Mouse (Mus musculus) heart, adult 8-10 months (tissue): ENCODE measurements around the gene Ifitm7. TPM values are rescaled to one million over a fixed set of nuclear protein-coding genes. Genes with fewer than 3 reads are reported as not detected.
"Not testable (repeated sequence)": the region's sequence is repeated elsewhere in the genome, so short reads cannot be mapped to it uniquely, and the experiment has no call there.

Source experiments
- DNase-seq: peaks from one replicate; pipeline ENCODE4 v3.0.0; 2022; ENCODE audit warnings: low spot score
- total RNA-seq, 4 experiments: library from RNA; stranded (reverse); gene quantifications; 2 replicates each; pipeline ENCODE4 v1.2.4; 2022

The Ifitm7 gene
- total RNA-seq, 4 experiments from 2014 or later, result not detected

- not testable (repeated sequence) for DNase-seq
These were observed 9.7 kb downstream of the Ifitm7 start for GRCm38 (mm10) chr16:13977026-13977425.

DNA sequence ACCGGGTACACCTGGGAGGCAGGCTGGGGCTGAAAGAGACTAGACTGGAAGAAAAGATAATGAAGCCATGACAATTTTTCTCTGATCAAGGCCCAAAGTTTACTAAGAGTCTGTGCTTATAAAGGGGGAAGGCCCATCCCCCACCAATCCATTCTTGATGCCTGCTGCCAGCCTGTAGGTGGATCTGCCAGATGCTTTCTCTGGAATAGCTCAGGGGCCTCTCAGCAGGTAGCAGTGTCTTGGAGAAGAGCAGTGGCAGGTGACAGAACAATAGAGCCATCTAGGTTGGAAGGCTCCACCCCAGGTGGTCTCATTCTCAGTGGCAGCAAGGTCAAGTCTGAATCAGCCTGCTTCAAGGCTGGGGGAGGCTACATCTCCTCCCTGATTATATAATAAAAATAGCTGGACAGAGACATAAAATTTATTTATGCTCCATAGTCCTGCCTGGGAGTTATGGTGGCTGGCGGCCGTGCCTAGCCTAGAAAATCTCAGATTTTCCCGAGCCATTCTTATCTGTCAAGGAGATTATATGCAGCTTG lies 10.3 kb downstream of the Ifitm7 start:
- not testable (repeated sequence) for DNase-seq

GRCm38 (mm10) chr16:13972051-13972450 lies 14.6 kb downstream of the Ifitm7 start:
- no peak for DNase-seq

- DNase-seq, result no peak
These were observed 17.6 kb downstream of the Ifitm7 start for GRCm38 (mm10) chr16:13969096-13969495.

DNA sequence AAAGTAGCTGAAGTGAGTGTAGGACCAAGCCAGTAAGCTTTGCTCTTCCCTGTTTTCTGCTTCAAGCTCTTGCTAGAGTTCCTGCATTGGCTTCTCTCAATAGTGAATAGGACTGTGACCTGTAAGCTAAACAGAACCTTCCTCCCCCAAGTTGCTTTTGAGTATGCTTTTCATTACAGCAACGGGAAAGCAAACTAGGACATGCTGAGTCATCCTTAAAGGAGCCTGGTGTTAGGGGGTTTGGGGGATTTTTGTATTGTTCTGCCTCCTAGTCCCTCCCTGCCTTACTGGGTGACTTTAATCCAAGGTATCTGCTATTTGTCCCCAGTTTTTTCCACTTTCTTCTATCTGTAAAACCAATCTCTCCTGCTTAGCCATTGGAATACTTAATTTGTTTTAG lies 24.6 kb downstream of the Ifitm7 start:
- no peak for DNase-seq

DNA sequence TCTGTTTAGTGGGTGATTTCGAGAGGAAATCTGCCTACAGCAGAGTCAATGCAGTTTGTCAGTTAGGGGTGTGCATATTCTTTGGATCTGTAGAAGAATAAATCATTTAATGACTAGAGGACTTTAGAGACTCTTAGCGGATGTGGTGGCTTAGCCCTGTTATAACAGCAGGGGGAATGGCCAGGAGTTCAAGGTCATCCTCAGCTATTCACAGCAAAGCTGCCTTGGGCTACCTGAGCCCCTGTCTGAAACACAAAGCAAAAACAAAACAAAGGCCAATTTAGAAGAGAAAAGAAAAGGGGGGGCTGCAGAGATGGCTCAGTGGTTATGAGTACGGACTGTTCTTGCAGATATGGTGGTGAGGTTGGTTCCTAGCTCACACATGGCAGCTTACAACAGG lies 35.4 kb downstream of the Ifitm7 start:
- no peak for DNase-seq

GRCm38 (mm10) chr16:13946306-13946705 lies 40.4 kb downstream of the Ifitm7 start:
- no peak for DNase-seq

GRCm38 (mm10) chr16:13945153-13945552 lies 41.5 kb downstream of the Ifitm7 start:
- no peak for DNase-seq

DNA sequence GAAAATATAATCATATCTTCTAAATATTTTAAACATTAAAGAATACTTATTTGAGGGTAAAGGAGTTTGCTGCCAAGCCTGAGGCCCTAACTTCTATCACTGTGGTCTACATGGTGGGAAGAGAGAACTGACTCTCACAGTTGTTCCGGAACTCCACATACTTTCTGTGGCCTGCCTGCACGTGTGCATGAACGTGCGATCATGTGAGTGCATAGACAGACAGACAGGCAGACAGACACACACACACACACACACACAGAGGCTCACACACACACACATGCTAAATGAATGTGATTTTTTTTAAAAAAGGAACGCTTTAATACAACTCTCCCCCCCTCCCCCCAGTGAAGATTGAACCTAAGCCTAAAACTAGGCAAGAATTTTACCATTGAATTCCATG lies 41.9 kb downstream of the Ifitm7 start:
- DNase-seq, result no peak

- no peak for DNase-seq
These were observed 42.5 kb downstream of the Ifitm7 start for GRCm38 (mm10) chr16:13944178-13944577.

- no peak for DNase-seq
These were observed 45.8 kb downstream of the Ifitm7 start for GRCm38 (mm10) chr16:13940847-13941395.

GRCm38 (mm10) chr16:13940139-13940846 lies 46.4 kb downstream of the Ifitm7 start:
- DNase-seq, result no peak

Other genes with a start within 250 kb of the Ifitm7 start
- gene Rrn3, start 206.2 kb downstream of the Ifitm7 start, total RNA-seq, result 10 to 100 TPM; 36.6 to 41.9 (median 39.0) TPM
- 10 to 100 TPM; 42.5 to 50.4 (median 43.5) TPM for gene Ntan1, start 168.0 kb downstream of the Ifitm7 start, total RNA-seq
- gene Pdxdc1, start 83.8 kb downstream of the Ifitm7 start, total RNA-seq, result 10 to 100 TPM; 76.3 to 89.5 (median 80.4) TPM
- gene Mpv17l, start 83.7 kb downstream of the Ifitm7 start, total RNA-seq, result 1 to 10 TPM; 1.6 to 3.6 (median 3.3) TPM
- gene 2900011O08Rik, start 284 bp downstream of the Ifitm7 start, total RNA-seq, result under 1 TPM in 2 of 4 experiments, not detected in 2; 0.19 to 0.69 TPM
- gene Nde1, start 176.4 kb upstream of the Ifitm7 start, total RNA-seq, result 10 to 100 TPM; 28.2 to 30.3 (median 29.6) TPM
- 10 to 100 TPM; 32.8 to 38.0 (median 35.4) TPM for gene Marf1, start 176.5 kb upstream of the Ifitm7 start, total RNA-seq